Mouse (Mus musculus): ENCODE data around the gene Zbbx. TPM values are rescaled to one million over a fixed set of nuclear protein-coding genes. Genes with fewer than 3 reads are reported as not detected.

The Zbbx gene
- polyA plus RNA-seq, 1 experiment from 2014 or later: 0.66 TPM

Other genes with a start within 250 kb of the Zbbx start
- not detected in 2 replicates for gene Serpini2, start 105.0 kb upstream of the Zbbx start, polyA plus RNA-seq (2014; fragmentation: Nextera tagmentation; extraction: Ambion mirVana)

Measured in neural tube, embryonic 14.5 days (tissue).